Mouse (Mus musculus) heart, postnatal 0 days (tissue): ENCODE measurements around the gene Utp18. TPM values are rescaled to one million over a fixed set of nuclear protein-coding genes. Genes with fewer than 3 reads are reported as not detected.

ENCODE experiments used
- ATAC-seq: fragments of 200-750 bp; cut with Nextera tagmentation; 2 replicates; pipeline ENCODE4 v1.8.0; 2017; ENCODE audit warnings: low read depth, moderate number of reproducible peaks, moderate library complexity; ENCODE audit not compliant: insufficient read depth
- DNase-seq: peaks from one replicate; pipeline ENCODE4 v3.0.0-alpha.2; 2016; ENCODE audit warnings: low spot score
- H3K27ac ChIP-seq: fragments of 300-500 bp; sonication (generic); 2 replicates; pipeline ENCODE4 v1.5.1; 2014; ENCODE audit warnings: low read depth, mild to moderate bottlenecking
- H3K27me3 ChIP-seq: fragments of 300-500 bp; sonication (generic); 2 replicates; pipeline ENCODE4 v1.6.1; 2014; ENCODE audit warnings: low read length, mixed read lengths; ENCODE audit not compliant: control insufficient read depth, insufficient read depth
- H3K36me3 ChIP-seq: fragments of 300-500 bp; sonication (generic); replicated peaks from 2 replicates; pipeline ENCODE4 v1.6.1; 2014; ENCODE audit warnings: low read length, mixed read lengths; ENCODE audit not compliant: control insufficient read depth, insufficient read depth
- H3K4me1 ChIP-seq: fragments of 300-500 bp; sonication (generic); 2 replicates; pipeline ENCODE4 v1.6.1; 2014; ENCODE audit warnings: antibody characterized with exemption; ENCODE audit not compliant: control insufficient read depth, insufficient read depth
- H3K4me2 ChIP-seq: fragments of 300-500 bp; sonication (generic); 2 replicates; pipeline ENCODE4 v1.6.1; 2014; ENCODE audit warnings: low read depth, mild to moderate bottlenecking, low read length, moderate library complexity
- H3K4me3 ChIP-seq: fragments of 300-500 bp; sonication (generic); 2 replicates; pipeline ENCODE4 v1.5.1; 2014; ENCODE audit warnings: low read depth, low read length
- H3K9ac ChIP-seq: fragments of 300-500 bp; sonication (generic); replicated peaks from 2 replicates; pipeline ENCODE4 v1.6.1; 2014; ENCODE audit warnings: low read depth, low read length, mixed read lengths
- H3K9me3 ChIP-seq: fragments of 300-500 bp; sonication (generic); replicated peaks from 2 replicates; pipeline ENCODE4 v1.6.1; 2016; ENCODE audit warnings: low read length; ENCODE audit not compliant: control insufficient read depth
- CTCF ChIP-seq: IDR thresholded peaks from 2 replicates; pipeline ENCODE4 v1.5.1; 2016; ENCODE audit warnings: antibody characterized with exemption, control low read depth, low read depth
- EP300 ChIP-seq: IDR thresholded peaks from 2 replicates; pipeline ENCODE4 v1.6.1; 2016; ENCODE audit warnings: antibody characterized with exemption, low read depth
- WGBS: fragments of 180-500 bp; shearing (Covaris S2); extraction: QIAGEN DNeasy Blood & Tissue Kit; methylation state at CpG from one replicate; pipeline ENCODE4 v1.1.7; 2014; 5-methylcytosine and 5-hydroxymethylcytosine counted together
- polyA plus RNA-seq: library from polyadenylated mRNA; unstranded; fragments of >200 nt; fragmentation: Nextera tagmentation; extraction: Ambion mirVana; gene quantifications from 2 replicates; pipeline ENCODE4 v1.2.1, GENCODE M21; 2015
- total RNA-seq: library from RNA; depleted of rRNA; stranded (reverse); fragments of >200 nt; gene quantifications from 2 replicates; pipeline ENCODE4 v1.2.3, GENCODE M21; 2014; ENCODE audit warnings: low replicate concordance

Gene Utp18
- total and polyA plus RNA-seq, 2 experiments from 2014 or later: 11.2 to 12.9 TPM

DNA sequence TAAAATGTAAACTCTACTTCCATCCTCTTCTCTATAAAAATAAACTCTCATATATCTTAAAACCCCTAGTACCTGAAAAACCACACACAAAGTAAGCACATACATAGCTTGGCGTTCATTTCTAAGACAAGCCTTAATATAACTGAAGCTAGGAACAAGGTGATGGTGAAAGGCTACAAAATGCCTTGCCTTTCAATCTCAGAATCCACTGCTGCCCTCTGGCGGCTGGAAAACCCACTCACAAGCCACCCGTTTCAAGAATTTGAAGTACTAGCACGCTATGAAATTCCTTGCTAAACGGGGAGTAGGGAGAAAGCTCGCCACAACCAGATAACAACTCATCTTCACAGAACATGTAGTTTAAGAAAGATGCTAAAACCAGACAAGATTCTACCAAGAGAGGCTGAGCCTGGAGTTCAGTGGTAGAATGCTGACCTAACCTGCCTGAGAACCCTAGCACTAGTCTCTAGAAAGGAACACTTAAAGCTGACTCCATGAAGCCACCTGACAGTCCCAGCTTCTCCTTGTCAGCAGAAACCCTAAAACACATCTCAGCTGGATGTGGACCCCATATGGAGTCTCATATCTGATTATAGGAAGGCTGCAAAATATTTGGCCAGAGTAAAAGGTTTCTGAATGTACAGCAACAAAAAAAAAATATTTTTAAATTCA lies 29.1 kb downstream of the Utp18 start:
- Histone ChIP-seq H3K27me3 (no peaks in the 10 kb centered on the region), H3K4me1 (no peaks in the 10 kb centered on the region), H3K9ac (no peak overlapping the region), H3K4me2 (no peak overlapping the region), H3K27ac (no peak overlapping the region), H3K4me3 (no peak overlapping the region), H3K9me3 (no peaks in the 10 kb centered on the region), H3K36me3 (peaks cover 12% of the 10 kb centered on the region)
- DNase-seq: peak; percentile 69
- TF ChIP-seq EP300: no peak
- TF ChIP-seq CTCF: peak; percentile 78
- ATAC-seq: 0 out of 2 replicates have a peak, but pooled peaks have one; percentile 41
- 4% methylated on average over 6 of the region's 6 CpGs for WGBS

DNA sequence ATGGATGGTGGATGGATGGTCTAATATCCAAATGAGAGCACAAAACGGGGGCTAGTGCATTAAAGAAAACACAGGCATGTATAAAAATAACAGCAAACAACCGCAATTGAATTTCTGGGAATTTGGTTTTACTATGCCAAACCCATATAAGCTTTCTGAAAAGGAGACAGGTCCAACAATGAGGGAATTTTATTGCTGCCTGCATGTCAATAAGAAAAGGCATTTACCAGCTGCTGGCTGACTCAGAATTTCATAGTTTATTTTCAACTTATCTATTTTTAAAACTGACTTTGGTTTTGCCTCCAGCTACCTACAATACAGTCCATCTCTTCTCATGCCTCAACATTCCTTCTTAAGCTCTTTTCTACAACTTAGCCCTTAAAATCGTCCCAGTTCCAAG lies 33.0 kb downstream of the Utp18 start:
- no peak overlapping the region for H3K4me2 ChIP-seq
- no peak overlapping the region for H3K27ac ChIP-seq
- no peak for DNase-seq
- ATAC-seq: no peak
- H3K9ac ChIP-seq: no peak overlapping the region
- 68% methylated on average over 3 of the region's 3 CpGs for WGBS
- H3K36me3 ChIP-seq: no peaks in the 10 kb centered on the region
- H3K27me3 ChIP-seq: no peaks in the 10 kb centered on the region
- no peak overlapping the region for H3K4me3 ChIP-seq
- no peaks in the 10 kb centered on the region for H3K9me3 ChIP-seq
- TF ChIP-seq CTCF (no peak), EP300 (no peak)
- no peaks in the 10 kb centered on the region for H3K4me1 ChIP-seq

DNA sequence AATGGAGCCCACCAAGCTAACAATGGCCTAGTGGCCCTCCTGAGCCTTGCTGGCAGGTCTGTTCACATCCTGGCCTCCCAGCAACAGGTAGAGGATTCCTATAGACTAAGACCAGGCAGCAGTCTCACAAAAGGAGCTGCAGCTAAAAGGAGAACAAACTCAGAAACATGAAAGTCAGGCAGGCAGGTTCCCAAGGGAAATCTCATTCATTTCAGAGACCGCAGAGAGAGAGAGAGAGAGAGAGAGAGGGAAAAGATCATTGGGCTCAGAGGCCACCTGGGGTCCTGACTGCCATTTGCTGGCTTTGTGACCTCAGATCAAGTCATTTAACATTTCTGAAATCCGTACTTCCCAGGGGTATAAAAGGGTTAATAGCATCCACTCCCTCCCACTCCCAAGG lies 38.2 kb downstream of the Utp18 start:
- ATAC-seq (no peak), DNase-seq (no peak)
- Histone ChIP-seq H3K9ac (no peak overlapping the region), H3K4me3 (no peak overlapping the region), H3K27me3 (no peaks in the 10 kb centered on the region), H3K36me3 (no peaks in the 10 kb centered on the region), H3K27ac (no peak overlapping the region), H3K4me2 (no peak overlapping the region), H3K4me1 (no peaks in the 10 kb centered on the region), H3K9me3 (no peaks in the 10 kb centered on the region)
- no peak for TF ChIP-seq EP300
- TF ChIP-seq CTCF: no peak
- WGBS: 31% methylated on average over 2 of the region's 2 CpGs

- no peaks in the 10 kb centered on the region for H3K36me3 ChIP-seq
- H3K4me3 ChIP-seq: no peak overlapping the region
- DNase-seq: no peak
- no peaks in the 10 kb centered on the region for H3K27me3 ChIP-seq
- no peaks in the 10 kb centered on the region for H3K4me1 ChIP-seq
- H3K9ac ChIP-seq: no peak overlapping the region
- 21% methylated on average over 2 of the region's 2 CpGs for WGBS
- H3K9me3 ChIP-seq: no peaks in the 10 kb centered on the region
- TF ChIP-seq CTCF: no peak
- no peak for TF ChIP-seq EP300
- no peak overlapping the region for H3K27ac ChIP-seq
- no peak for ATAC-seq
- H3K4me2 ChIP-seq: no peak overlapping the region
Observed at GRCm38 (mm10) chr11:93835800-93836199, 49.8 kb downstream of the Utp18 start.

DNA sequence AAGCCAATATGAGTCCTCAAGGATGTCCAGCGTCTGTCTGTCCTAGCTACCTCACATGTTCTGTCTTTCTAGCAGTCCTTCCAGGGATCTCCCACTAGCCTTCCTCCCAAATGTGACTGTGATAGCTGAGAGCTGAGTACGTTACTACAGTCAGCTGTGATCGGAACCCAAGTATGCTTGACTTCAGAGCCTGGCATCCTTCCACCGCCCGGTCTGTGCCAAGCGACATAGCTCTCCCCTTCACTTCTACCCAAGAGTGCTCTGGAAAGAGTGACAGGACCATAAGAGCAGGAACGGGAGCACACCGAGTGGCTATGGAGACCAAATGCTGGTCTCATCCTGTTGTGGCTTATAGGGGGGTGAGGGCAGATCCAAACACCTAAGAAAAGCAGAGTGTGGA lies 55.6 kb downstream of the Utp18 start:
- ATAC-seq: no peak
- TF ChIP-seq CTCF (no peak), EP300 (no peak)
- H3K4me3 ChIP-seq: no peak overlapping the region
- no peaks in the 10 kb centered on the region for H3K9me3 ChIP-seq
- no peaks in the 10 kb centered on the region for H3K27me3 ChIP-seq
- H3K36me3 ChIP-seq: no peaks in the 10 kb centered on the region
- DNase-seq: no peak
- no peak overlapping the region for H3K4me2 ChIP-seq
- H3K4me1 ChIP-seq: no peaks in the 10 kb centered on the region
- 66% methylated on average over 8 of the region's 8 CpGs for WGBS
- no peak overlapping the region for H3K9ac ChIP-seq
- no peak overlapping the region for H3K27ac ChIP-seq

DNA sequence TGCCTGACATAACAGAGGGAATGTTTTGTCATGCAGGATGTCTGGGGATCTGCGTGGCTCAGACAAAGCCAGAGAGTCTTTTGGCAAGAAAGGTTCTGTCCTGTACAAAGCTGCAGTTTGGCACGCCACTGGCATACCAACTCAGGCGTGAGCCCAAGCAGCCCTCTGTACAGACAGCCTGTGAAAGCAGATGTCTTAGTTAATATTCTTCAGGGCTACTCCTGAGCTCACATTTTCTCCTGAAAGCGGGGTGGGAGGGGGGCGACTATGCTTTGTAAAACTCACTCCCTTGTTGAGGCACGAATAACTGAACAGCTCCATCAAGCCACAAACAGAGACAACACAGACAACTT lies 56.3 kb downstream of the Utp18 start:
- Histone ChIP-seq H3K4me1 (no peaks in the 10 kb centered on the region), H3K4me2 (no peak overlapping the region), H3K9me3 (no peaks in the 10 kb centered on the region), H3K27ac (no peak overlapping the region), H3K27me3 (no peaks in the 10 kb centered on the region), H3K9ac (no peak overlapping the region), H3K4me3 (no peak overlapping the region), H3K36me3 (no peaks in the 10 kb centered on the region)
- TF ChIP-seq EP300 (no peak), CTCF (no peak)
- 75% methylated on average over 6 of the region's 6 CpGs for WGBS
- DNase-seq (no peak), ATAC-seq (no peak)
